Mouse (Mus musculus): Measurements from ENCODE around the gene Olfr90. TPM values are rescaled to one million over a fixed set of nuclear protein-coding genes. Genes with fewer than 3 reads are reported as not detected.

Gene Olfr90
- total and polyA plus RNA-seq, 2 experiments = not detected

DNA sequence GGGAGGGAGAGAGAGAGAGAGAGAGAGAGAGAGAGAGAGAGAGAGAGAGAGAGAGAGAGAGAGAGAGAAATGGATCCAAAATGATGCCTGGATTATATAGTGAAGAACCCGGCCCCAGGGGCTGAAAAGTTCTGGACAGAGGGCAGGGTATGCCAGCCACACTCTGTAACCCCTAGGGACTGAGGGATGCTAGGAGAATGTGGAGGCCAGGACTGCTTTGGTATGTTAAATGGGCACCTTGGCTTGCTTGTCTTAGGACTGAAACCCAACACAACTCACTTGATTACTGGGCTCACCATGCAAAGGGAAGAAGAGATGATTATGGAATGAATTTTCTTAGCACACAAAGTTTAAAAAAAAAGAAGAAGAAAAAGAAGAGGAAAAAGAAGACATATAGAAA lies 10.1 kb downstream of the Olfr90 start:
- Histone ChIP-seq H3K9ac (ENCODE audit: low read depth, low read length) (no peak overlapping the region), H3K4me3 (ENCODE audit: insufficient read depth, low read depth, low read length) (no peak overlapping the region), H3K36me3 (ENCODE audit: control insufficient read depth, insufficient read depth, low read length) (no peaks in the 10 kb centered on the region), H3K27ac (replicated peaks; ENCODE audit: insufficient read depth, low read depth, low read length) (no peak overlapping the region), H3K4me1 (ENCODE audit: control insufficient read depth, insufficient read depth, low read length) (no peaks in the 10 kb centered on the region), H3K79me2 (ENCODE audit: control insufficient read depth, insufficient read depth, low read length) (no peaks in the 10 kb centered on the region), H3K27me3 (ENCODE audit: control insufficient read depth, insufficient read depth, low read length) (no peaks in the 10 kb centered on the region)
- 43% methylated on average over 1 of the region's 1 CpGs for WGBS
- TF ChIP-seq CTCF (IDR thresholded peaks at IDR 0.05; ENCODE audit: low read depth, low read length) = no peak
- no peak for TF ChIP-seq POLR2A (IDR thresholded peaks at IDR 0.05; ENCODE audit: extremely low read depth, insufficient read depth, low read length)
- no peak for DNase-seq (ENCODE audit: extremely low read depth, low read depth, low spot score)

DNA sequence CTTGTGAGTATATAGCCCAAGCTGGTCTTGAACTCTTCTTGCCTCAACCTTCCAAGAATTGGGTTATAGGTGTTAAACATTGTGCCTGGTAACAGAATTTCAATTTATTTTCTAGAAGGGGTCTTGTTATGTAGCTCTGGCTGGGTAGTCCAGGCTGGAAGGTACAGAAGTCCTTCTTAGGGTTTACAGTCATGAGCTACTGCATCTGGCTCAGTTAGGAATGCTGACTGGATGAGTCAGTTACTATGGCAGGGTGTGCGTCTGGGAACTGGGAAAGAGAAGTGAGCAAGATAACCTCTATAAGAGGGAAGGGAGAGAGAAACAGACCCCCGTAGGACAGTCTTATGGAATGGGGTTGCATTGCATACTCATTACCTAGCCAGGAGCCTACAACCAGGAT lies 12.5 kb downstream of the Olfr90 start:
- TF ChIP-seq CTCF (IDR thresholded peaks at IDR 0.05; ENCODE audit: low read depth, low read length) = no peak
- TF ChIP-seq POLR2A (IDR thresholded peaks at IDR 0.05; ENCODE audit: extremely low read depth, insufficient read depth, low read length) = no peak

DNA sequence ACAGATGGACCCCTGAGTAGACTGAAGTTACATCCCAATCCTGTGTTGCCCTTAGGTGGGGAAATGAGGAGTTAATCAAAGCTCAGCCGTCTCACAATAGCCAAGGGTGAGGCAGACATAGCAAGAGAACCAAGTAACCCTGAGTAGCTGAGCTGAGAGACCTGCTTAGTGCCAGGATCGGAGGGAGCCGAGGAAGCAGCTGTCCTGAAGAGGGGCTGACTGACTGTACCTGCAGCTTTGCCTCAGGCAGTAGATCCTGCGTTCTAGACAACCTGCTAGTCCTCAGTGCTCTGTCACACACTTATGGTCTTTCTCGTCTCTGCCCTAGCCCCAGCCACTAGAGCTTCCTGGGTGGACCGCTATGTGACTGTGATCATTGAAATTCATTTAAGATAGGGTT lies 13.1 kb downstream of the Olfr90 start:
- DNase-seq (ENCODE audit: extremely low read depth, low read depth, low spot score) = no peak
- 89% methylated on average over 6 of the region's 6 CpGs for WGBS
- TF ChIP-seq POLR2A (IDR thresholded peaks at IDR 0.05; ENCODE audit: extremely low read depth, insufficient read depth, low read length) = no peak
- no peak for TF ChIP-seq CTCF (IDR thresholded peaks at IDR 0.05; ENCODE audit: low read depth, low read length)

More for the DNA sequence above, 12.5 kb downstream of the Olfr90 start:
- 88% methylated on average over 2 of the region's 2 CpGs for WGBS
- Histone ChIP-seq H3K27me3 (ENCODE audit: control insufficient read depth, insufficient read depth, low read length) (no peaks in the 10 kb centered on the region), H3K27ac (replicated peaks; ENCODE audit: insufficient read depth, low read depth, low read length) (no peak overlapping the region), H3K79me2 (ENCODE audit: control insufficient read depth, insufficient read depth, low read length) (no peaks in the 10 kb centered on the region), H3K4me1 (ENCODE audit: control insufficient read depth, insufficient read depth, low read length) (no peaks in the 10 kb centered on the region), H3K36me3 (ENCODE audit: control insufficient read depth, insufficient read depth, low read length) (no peaks in the 10 kb centered on the region), H3K4me3 (ENCODE audit: insufficient read depth, low read depth, low read length) (no peak overlapping the region), H3K9ac (ENCODE audit: low read depth, low read length) (no peak overlapping the region)
- DNase-seq (ENCODE audit: extremely low read depth, low read depth, low spot score) = no peak

GRCm38 (mm10) chr17:37072730-37073276 lies 15.5 kb downstream of the Olfr90 start:
- Histone ChIP-seq H3K4me3 (ENCODE audit: insufficient read depth, low read depth, low read length) (no peak overlapping the region), H3K9ac (ENCODE audit: low read depth, low read length) (no peak overlapping the region), H3K4me1 (ENCODE audit: control insufficient read depth, insufficient read depth, low read length) (no peaks in the 10 kb centered on the region), H3K36me3 (ENCODE audit: control insufficient read depth, insufficient read depth, low read length) (no peaks in the 10 kb centered on the region), H3K79me2 (ENCODE audit: control insufficient read depth, insufficient read depth, low read length) (no peaks in the 10 kb centered on the region), H3K27ac (replicated peaks; ENCODE audit: insufficient read depth, low read depth, low read length) (no peak overlapping the region), H3K27me3 (ENCODE audit: control insufficient read depth, insufficient read depth, low read length) (no peaks in the 10 kb centered on the region)
- 74% methylated on average over 11 of the region's 11 CpGs for WGBS
- TF ChIP-seq POLR2A (IDR thresholded peaks at IDR 0.05; ENCODE audit: extremely low read depth, insufficient read depth, low read length) (no peak), CTCF (IDR thresholded peaks at IDR 0.05; ENCODE audit: low read depth, low read length) (no peak)
- DNase-seq (ENCODE audit: extremely low read depth, low read depth, low spot score) = no peak

More for the DNA sequence above, 13.1 kb downstream of the Olfr90 start:
- no peak overlapping the region for H3K27ac ChIP-seq (replicated peaks; ENCODE audit: insufficient read depth, low read depth, low read length)
- no peaks in the 10 kb centered on the region for H3K36me3 ChIP-seq (ENCODE audit: control insufficient read depth, insufficient read depth, low read length)
- no peaks in the 10 kb centered on the region for H3K27me3 ChIP-seq (ENCODE audit: control insufficient read depth, insufficient read depth, low read length)
- H3K4me1 ChIP-seq (ENCODE audit: control insufficient read depth, insufficient read depth, low read length) = no peaks in the 10 kb centered on the region
- H3K4me3 ChIP-seq (ENCODE audit: insufficient read depth, low read depth, low read length) = no peak overlapping the region
- H3K9ac ChIP-seq (ENCODE audit: low read depth, low read length) = no peak overlapping the region
- no peaks in the 10 kb centered on the region for H3K79me2 ChIP-seq (ENCODE audit: control insufficient read depth, insufficient read depth, low read length)

DNA sequence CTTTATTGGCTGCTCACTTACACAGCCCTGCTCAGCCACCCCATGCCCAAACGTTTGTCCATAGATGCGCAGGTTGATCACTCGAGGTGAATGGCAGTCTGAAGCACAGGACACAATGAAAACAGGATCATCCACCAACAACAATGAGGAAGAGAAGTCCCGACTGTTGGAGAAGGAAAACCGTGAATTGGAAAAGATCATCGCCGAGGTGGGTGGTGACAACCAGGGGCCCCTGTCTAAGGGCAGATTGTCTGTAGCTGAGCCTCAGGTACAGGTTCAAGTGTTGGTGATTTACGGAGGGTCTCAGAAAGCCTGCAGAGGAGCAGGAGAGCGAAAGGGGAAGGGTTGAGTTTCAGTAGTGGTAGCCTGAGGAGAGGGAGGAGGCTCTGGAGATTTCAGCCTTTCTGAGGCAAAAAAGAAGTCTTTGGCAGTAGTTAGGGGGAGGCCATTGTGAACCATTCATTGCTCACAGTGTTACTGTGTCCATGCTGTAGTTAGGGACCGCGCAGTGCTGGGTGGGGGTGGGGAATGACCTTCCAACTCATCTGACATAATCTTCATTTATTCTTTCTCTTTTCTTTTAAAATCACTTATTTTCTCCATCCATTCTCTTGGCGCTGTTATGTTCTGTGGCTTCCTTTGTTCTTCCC lies 16.1 kb downstream of the Olfr90 start:
- 83% methylated on average over 12 of the region's 12 CpGs for WGBS
- no peaks in the 10 kb centered on the region for H3K27me3 ChIP-seq (ENCODE audit: control insufficient read depth, insufficient read depth, low read length)
- no peak overlapping the region for H3K9ac ChIP-seq (ENCODE audit: low read depth, low read length)
- H3K27ac ChIP-seq (replicated peaks; ENCODE audit: insufficient read depth, low read depth, low read length) = no peak overlapping the region
- no peaks in the 10 kb centered on the region for H3K36me3 ChIP-seq (ENCODE audit: control insufficient read depth, insufficient read depth, low read length)
- no peaks in the 10 kb centered on the region for H3K4me1 ChIP-seq (ENCODE audit: control insufficient read depth, insufficient read depth, low read length)
- TF ChIP-seq POLR2A (IDR thresholded peaks at IDR 0.05; ENCODE audit: extremely low read depth, insufficient read depth, low read length) (no peak), CTCF (IDR thresholded peaks at IDR 0.05; ENCODE audit: low read depth, low read length) (no peak)
- H3K4me3 ChIP-seq (ENCODE audit: insufficient read depth, low read depth, low read length) = no peak overlapping the region
- no peak for DNase-seq (ENCODE audit: extremely low read depth, low read depth, low spot score)
- H3K79me2 ChIP-seq (ENCODE audit: control insufficient read depth, insufficient read depth, low read length) = no peaks in the 10 kb centered on the region

- no peak overlapping the region for H3K4me3 ChIP-seq (ENCODE audit: insufficient read depth, low read depth, low read length)
- no peak overlapping the region for H3K9ac ChIP-seq (ENCODE audit: low read depth, low read length)
- peaks cover 2% of the 10 kb centered on the region; the same call in 1 of the 2 replicates for H3K36me3 ChIP-seq (ENCODE audit: control insufficient read depth, insufficient read depth, low read length)
- 88% methylated on average over 8 of the region's 8 CpGs for whole genome bisulfite sequencing
- H3K27ac ChIP-seq (replicated peaks; ENCODE audit: insufficient read depth, low read depth, low read length) = no peak overlapping the region
- DNase-seq (ENCODE audit: extremely low read depth, low read depth, low spot score) = no peak
- no peaks in the 10 kb centered on the region for H3K27me3 ChIP-seq (ENCODE audit: control insufficient read depth, insufficient read depth, low read length)
- TF ChIP-seq POLR2A (IDR thresholded peaks at IDR 0.05; ENCODE audit: extremely low read depth, insufficient read depth, low read length) (no peak), CTCF (IDR thresholded peaks at IDR 0.05; ENCODE audit: low read depth, low read length) (no peak)
- no peaks in the 10 kb centered on the region for H3K79me2 ChIP-seq (ENCODE audit: control insufficient read depth, insufficient read depth, low read length)
- no peaks in the 10 kb centered on the region for H3K4me1 ChIP-seq (ENCODE audit: control insufficient read depth, insufficient read depth, low read length)
These were observed 18.2 kb downstream of the Olfr90 start for GRCm38 (mm10) chr17:37070121-37070520.

All from liver, adult 2 months (tissue).